Mouse (Mus musculus) embryonic facial prominence, embryonic 11.5 days (tissue): ENCODE measurements around the gene E2f6. TPM values are rescaled to one million over a fixed set of nuclear protein-coding genes. Genes with fewer than 3 reads are reported as not detected.

ENCODE experiments used
- ATAC-seq: fragments of 200-750 bp; cut with Nextera tagmentation; replicated peaks from 2 replicates; pipeline ENCODE4 v1.8.0; 2017; ENCODE audit warnings: low read depth; ENCODE audit not compliant: insufficient number of reproducible peaks, low FRiP score, low TSS enrichment
- DNase-seq: peaks from one replicate; pipeline ENCODE4 v3.0.0-alpha.2; 2015; ENCODE audit warnings: low spot score
- H3K27ac ChIP-seq: fragments of 300-500 bp; sonication (generic); replicated peaks from 2 replicates; pipeline ENCODE4 v1.5.1; 2014; ENCODE audit warnings: mild to moderate bottlenecking, low read depth, low read length, control low read depth
- H3K27me3 ChIP-seq: fragments of 300-500 bp; sonication (generic); 2 replicates; pipeline ENCODE4 v1.6.1; 2014; ENCODE audit warnings: mild to moderate bottlenecking, low read length, moderate library complexity, mixed read lengths; ENCODE audit not compliant: control insufficient read depth, insufficient read depth
- H3K36me3 ChIP-seq: fragments of 300-500 bp; sonication (generic); replicated peaks from 2 replicates; pipeline ENCODE4 v1.6.1; 2014; ENCODE audit warnings: low read depth, mild to moderate bottlenecking, low read length, moderate library complexity, mixed read lengths; ENCODE audit not compliant: control insufficient read depth, insufficient read depth
- H3K4me1 ChIP-seq: fragments of 300-500 bp; sonication (generic); 2 replicates; pipeline ENCODE4 v1.6.1; 2014; ENCODE audit warnings: low read length, mixed read lengths; ENCODE audit not compliant: control insufficient read depth, insufficient read depth
- H3K4me2 ChIP-seq: fragments of 300-500 bp; sonication (generic); 2 replicates; pipeline ENCODE4 v1.6.1; 2014; ENCODE audit warnings: low read depth, mild to moderate bottlenecking, control low read depth, low read length, moderate library complexity
- H3K4me3 ChIP-seq: fragments of 300-500 bp; sonication (generic); 2 replicates; pipeline ENCODE4 v1.5.1; 2014; ENCODE audit warnings: low read depth, low read length, control low read depth
- H3K9ac ChIP-seq: fragments of 300-500 bp; sonication (generic); replicated peaks from 2 replicates; pipeline ENCODE4 v1.6.1; 2014; ENCODE audit warnings: mild to moderate bottlenecking, control low read depth, low read length
- H3K9me3 ChIP-seq: fragments of 300-500 bp; sonication (generic); replicated peaks from 2 replicates; pipeline ENCODE4 v1.6.1; 2016; ENCODE audit warnings: mild to moderate bottlenecking, low read length, inconsistent platforms, mixed read lengths; ENCODE audit not compliant: control insufficient read depth
- WGBS: fragments of 180-500 bp; shearing (Covaris S2); extraction: QIAGEN DNeasy Blood & Tissue Kit; methylation state at CpG from one replicate; pipeline ENCODE4 v1.1.7; 2014; 5-methylcytosine and 5-hydroxymethylcytosine counted together
- polyA plus RNA-seq: library from polyadenylated mRNA; unstranded; fragments of >200 nt; fragmentation: Nextera tagmentation; extraction: Ambion mirVana; gene quantifications from 2 replicates; pipeline ENCODE4 v1.2.1, GENCODE M21; 2014

The E2f6 gene
- polyA plus RNA-seq = 85.5 and 87.6 TPM in 2 replicates

- Histone ChIP-seq H3K9me3 (no peaks in the 10 kb centered on the region), H3K4me3 (peak within 1 kb of the TSS; percentile 76), H3K27ac (no peak within 1 kb of the TSS), H3K4me1 (no peaks in the 10 kb centered on the region), H3K4me2 (peak within 1 kb of the TSS; percentile 81), H3K36me3 (no peaks in the 10 kb centered on the region), H3K9ac (peak within 1 kb of the TSS; percentile 92), H3K27me3 (no peaks in the 10 kb centered on the region)
- peak; percentile 82 for ATAC-seq
- WGBS = 5% methylated on average over 78 of the region's 81 CpGs
- DNase-seq = peak; percentile 90
Measured at GRCm38 (mm10) chr12:16810525-16811431, at the start of gene E2f6. E2f6 (plus strand) TSS chr12:16810963.

DNA sequence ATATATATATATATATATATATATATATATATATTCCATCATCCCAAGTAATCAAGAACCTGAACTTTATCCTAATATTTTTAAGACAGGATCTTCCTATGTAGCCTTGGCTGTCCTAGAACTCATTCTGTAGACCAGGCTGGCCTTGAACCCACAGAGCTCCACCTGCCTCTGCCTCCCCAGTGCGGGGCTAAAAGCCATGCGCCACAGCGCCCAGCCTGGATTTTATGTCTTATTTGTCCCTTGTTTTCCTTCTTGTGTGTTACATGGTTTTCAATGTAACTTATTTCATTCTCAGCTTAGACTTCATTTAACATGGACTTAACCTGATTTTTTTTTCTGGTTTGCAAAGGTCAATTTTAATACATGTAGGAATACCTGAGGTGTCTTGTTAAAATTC is 49.3 kb upstream of the E2f6 start:
- Histone ChIP-seq H3K36me3 (no peaks in the 10 kb centered on the region), H3K4me2 (no peak overlapping the region), H3K4me3 (no peak overlapping the region), H3K27ac (no peak overlapping the region), H3K9ac (no peak overlapping the region), H3K4me1 (no peaks in the 10 kb centered on the region), H3K9me3 (no peaks in the 10 kb centered on the region), H3K27me3 (no peaks in the 10 kb centered on the region)
- DNase-seq = no peak
- WGBS = 94% methylated on average over 3 of the region's 3 CpGs
- ATAC-seq = no peak

DNA sequence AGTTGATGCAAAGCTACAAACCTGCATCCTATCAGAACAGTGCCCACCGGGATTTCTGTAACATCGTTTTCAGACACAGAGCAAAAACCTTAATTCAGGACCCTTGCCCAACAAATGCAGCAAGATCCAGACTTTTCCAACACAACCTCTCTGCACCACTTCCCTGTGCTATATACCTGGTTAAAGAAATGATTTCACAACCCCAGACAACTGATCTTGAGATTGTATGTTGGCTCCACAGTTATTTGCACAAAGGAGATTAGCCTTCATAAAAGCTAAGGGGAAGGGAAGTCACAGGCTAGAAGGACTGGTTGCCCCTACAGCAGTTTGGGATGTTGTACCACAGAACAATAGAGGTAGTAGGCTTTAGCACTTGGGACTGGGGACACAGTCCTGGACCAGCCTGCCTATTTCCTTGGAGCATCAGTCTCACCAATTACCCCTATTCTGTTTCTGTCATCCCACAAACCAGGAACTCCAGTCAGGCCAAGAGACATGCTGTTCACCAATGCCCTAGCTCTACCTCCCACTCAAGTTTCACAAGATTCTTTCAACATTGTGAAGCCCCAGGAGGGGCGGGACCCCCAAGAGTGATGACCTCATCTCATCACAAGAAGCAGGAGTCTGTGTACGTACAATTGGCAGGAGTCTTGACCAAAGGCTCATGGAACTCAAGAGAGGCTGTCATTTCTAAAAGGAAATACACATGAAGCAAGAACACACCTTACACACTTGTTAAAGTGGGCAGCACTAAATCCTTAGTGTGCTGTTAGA is 46.9 kb upstream of the E2f6 start:
- DNase-seq (no peak), ATAC-seq (no peak)
- H3K4me2 ChIP-seq = no peak overlapping the region
- H3K27me3 ChIP-seq = no peaks in the 10 kb centered on the region
- no peak overlapping the region for H3K27ac ChIP-seq
- no peaks in the 10 kb centered on the region for H3K9me3 ChIP-seq
- no peak overlapping the region for H3K9ac ChIP-seq
- 63% methylated on average over 4 of the region's 4 CpGs for WGBS
- H3K4me3 ChIP-seq = no peak overlapping the region
- no peaks in the 10 kb centered on the region for H3K36me3 ChIP-seq
- no peaks in the 10 kb centered on the region for H3K4me1 ChIP-seq

GRCm38 (mm10) chr12:16764776-16765445 is 45.9 kb upstream of the E2f6 start:
- no peak overlapping the region for H3K4me3 ChIP-seq
- H3K9me3 ChIP-seq = no peaks in the 10 kb centered on the region
- no peak overlapping the region for H3K9ac ChIP-seq
- ATAC-seq (no peak), DNase-seq (no peak)
- no peak overlapping the region for H3K4me2 ChIP-seq
- H3K4me1 ChIP-seq = no peaks in the 10 kb centered on the region
- H3K36me3 ChIP-seq = no peaks in the 10 kb centered on the region
- no peaks in the 10 kb centered on the region for H3K27me3 ChIP-seq
- no peak overlapping the region for H3K27ac ChIP-seq
- WGBS = 85% methylated on average over 12 of the region's 12 CpGs

GRCm38 (mm10) chr12:16768251-16768650 is 42.5 kb upstream of the E2f6 start:
- DNase-seq = no peak
- no peak overlapping the region for H3K4me2 ChIP-seq
- no peak overlapping the region for H3K9ac ChIP-seq
- no peaks in the 10 kb centered on the region for H3K4me1 ChIP-seq
- H3K27ac ChIP-seq = no peak overlapping the region
- WGBS = 75% methylated on average over 3 of the region's 3 CpGs
- H3K4me3 ChIP-seq = no peak overlapping the region
- H3K36me3 ChIP-seq = no peaks in the 10 kb centered on the region
- no peak for ATAC-seq
- H3K27me3 ChIP-seq = no peaks in the 10 kb centered on the region
- no peaks in the 10 kb centered on the region for H3K9me3 ChIP-seq

GRCm38 (mm10) chr12:16768711-16769110 is 42.1 kb upstream of the E2f6 start:
- no peak for ATAC-seq
- 76% methylated on average over 2 of the region's 2 CpGs for WGBS

DNA sequence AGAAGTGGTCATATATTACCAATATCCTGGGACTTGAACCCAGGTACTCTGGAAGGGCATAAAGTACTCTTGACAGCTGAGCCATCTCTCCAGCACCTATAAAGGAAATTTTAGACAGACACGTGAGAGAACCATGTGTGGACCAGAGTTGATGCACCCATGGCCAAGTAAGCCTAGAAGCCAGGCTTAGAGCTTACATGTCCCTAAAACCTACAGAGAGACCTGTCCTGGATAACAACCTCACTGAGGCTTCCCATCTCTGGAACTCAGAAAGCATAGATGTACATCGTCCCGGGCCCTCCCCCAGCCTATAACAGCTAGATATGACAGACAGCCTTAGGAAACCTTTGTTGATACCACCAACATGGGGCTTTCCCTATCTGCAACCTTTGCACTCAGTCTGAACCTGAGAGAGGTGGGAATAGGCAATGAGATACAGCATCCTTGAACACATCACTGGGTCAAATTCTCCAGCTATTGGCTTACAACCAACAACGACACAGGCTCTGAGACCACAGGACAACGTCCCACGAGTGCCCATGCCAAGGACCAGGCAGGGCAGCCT is 41.1 kb upstream of the E2f6 start:
- no peak overlapping the region for H3K4me2 ChIP-seq
- no peak for ATAC-seq

More at GRCm38 (mm10) chr12:16768711-16769110, 42.1 kb upstream of the E2f6 start:
- no peaks in the 10 kb centered on the region for H3K9me3 ChIP-seq
- no peak overlapping the region for H3K9ac ChIP-seq
- no peak overlapping the region for H3K4me2 ChIP-seq
- H3K4me1 ChIP-seq = no peaks in the 10 kb centered on the region
- H3K27ac ChIP-seq = no peak overlapping the region
- H3K36me3 ChIP-seq = no peaks in the 10 kb centered on the region
- no peaks in the 10 kb centered on the region for H3K27me3 ChIP-seq
- no peak for DNase-seq
- H3K4me3 ChIP-seq = no peak overlapping the region

More for the DNA sequence above, 41.1 kb upstream of the E2f6 start:
- Histone ChIP-seq H3K9me3 (no peaks in the 10 kb centered on the region), H3K4me3 (no peak overlapping the region), H3K36me3 (no peaks in the 10 kb centered on the region), H3K4me1 (no peaks in the 10 kb centered on the region), H3K27me3 (no peaks in the 10 kb centered on the region), H3K27ac (no peak overlapping the region), H3K9ac (no peak overlapping the region)
- 94% methylated on average over 6 of the region's 6 CpGs for WGBS
- DNase-seq = no peak
